Mouse (Mus musculus) olfactory bulb, adult 2 months (tissue): Measurements from ENCODE around the gene Map3k4. TPM values are rescaled to one million over a fixed set of nuclear protein-coding genes. Genes with fewer than 3 reads are reported as not detected.

Experiments
- H3K27ac ChIP-seq: fragments of 200-500 bp; 2 replicates; pipeline ENCODE4 v1.5.1; 2012; ENCODE audit warnings: low read depth, low read length; ENCODE audit not compliant: insufficient read depth
- H3K4me1 ChIP-seq: fragments of 200-500 bp; 2 replicates; pipeline ENCODE4 v1.6.1; 2012; ENCODE audit warnings: low read length; ENCODE audit not compliant: control insufficient read depth, insufficient read depth
- H3K4me3 ChIP-seq: fragments of 200-500 bp; 2 replicates; pipeline ENCODE4 v1.5.1; 2012; ENCODE audit warnings: mild to moderate bottlenecking, low read depth, low read length, moderate library complexity; ENCODE audit not compliant: insufficient read depth
- CTCF ChIP-seq: fragments of 200-500 bp; IDR thresholded peaks from 2 replicates; pipeline ENCODE4 v1.5.1; 2012; ENCODE audit warnings: low read depth, mild to moderate bottlenecking, low read length, moderate library complexity; ENCODE audit not compliant: insufficient read depth
- POLR2A ChIP-seq: fragments of 200-500 bp; IDR thresholded peaks from 2 replicates; pipeline ENCODE4 v1.6.1; 2012; ENCODE audit warnings: mild to moderate bottlenecking, low read depth, low read length, moderate library complexity; ENCODE audit not compliant: insufficient read depth
- WGBS: fragments of 180-500 bp; shearing (Covaris S2); methylation state at CpG from one replicate; pipeline ENCODE4 v1.1.7; 2018; 5-methylcytosine and 5-hydroxymethylcytosine counted together
- polyA plus RNA-seq: library from polyadenylated mRNA; stranded (reverse); fragments of >200 nt; gene quantifications from 2 replicates; pipeline ENCODE4 v1.2.4, GENCODE M21; 2012; ENCODE audit warnings: low replicate concordance; ENCODE audit not compliant: missing spikeins, insufficient read depth, insufficient read length

Map3k4 gene
- not detected in 2 replicates for polyA plus RNA-seq

DNA sequence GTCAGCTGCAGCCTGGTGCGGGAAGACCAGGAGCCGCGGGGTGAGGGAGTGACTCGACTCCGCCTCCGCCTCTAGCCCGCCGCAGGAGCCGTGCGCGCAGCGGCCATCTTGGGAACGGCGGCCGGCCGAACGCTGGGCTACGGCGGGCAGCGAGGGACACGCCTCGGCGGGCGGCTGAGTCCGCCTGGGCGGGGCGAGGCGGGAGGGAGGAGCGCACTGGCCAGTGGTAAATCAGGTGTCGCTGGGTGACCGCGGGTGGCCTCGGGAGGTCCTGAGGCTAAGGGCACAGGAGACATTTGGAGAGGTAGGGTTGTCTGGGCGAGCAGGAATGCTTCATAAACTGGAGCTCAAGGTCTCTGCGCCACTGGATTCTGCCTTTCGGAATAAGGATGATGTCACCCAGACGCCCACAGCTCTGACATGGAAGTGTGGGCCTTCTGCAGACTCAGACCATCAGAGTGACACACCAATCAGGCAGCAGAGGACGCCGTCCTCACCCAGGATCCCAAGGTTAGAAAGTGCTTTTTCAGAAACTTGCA lies at the start of gene Map3k4:
Gene Map3k4 (minus strand): TSS at position 134 of the 539 bp plus-strand sequence.
- no peak for TF ChIP-seq CTCF
- TF ChIP-seq POLR2A, result peak; percentile 71
- H3K4me1 ChIP-seq, result peaks cover 13% of the 10 kb centered on the region
- peak within 1 kb of the TSS; percentile 90 for H3K4me3 ChIP-seq
- H3K27ac ChIP-seq, result peak within 1 kb of the TSS; percentile 99
- under 1% methylated on average over 39 of the region's 39 CpGs for WGBS

DNA sequence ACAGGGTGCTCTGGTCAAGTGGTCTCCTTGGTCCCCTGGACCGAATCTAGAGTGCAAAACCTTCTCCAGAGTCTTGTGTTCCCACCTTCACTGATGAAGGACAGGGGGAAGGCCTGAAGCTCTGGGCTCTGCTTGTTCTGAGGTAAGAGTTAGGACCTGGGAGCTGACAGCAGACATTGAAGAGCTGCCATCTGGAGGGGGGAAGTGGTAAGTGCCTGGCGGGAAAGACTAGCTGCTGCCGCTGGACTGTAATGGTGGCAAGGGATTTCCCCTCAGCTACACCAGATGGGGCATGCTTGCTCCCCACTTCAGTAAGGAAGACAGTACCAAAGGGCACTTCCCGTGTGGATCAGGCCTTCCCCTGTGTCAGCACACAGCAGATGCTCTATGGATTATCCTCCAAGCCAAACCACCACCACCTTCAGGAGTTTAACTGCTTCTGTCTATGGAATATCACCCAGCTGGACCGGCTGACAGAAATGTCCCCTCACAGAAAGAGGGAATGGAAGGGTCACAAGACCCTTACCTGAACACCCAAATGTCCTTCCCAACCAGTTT lies 48.9 kb upstream of the Map3k4 start:
- 48% methylated on average over 5 of the region's 5 CpGs for WGBS
- no peak overlapping the region for H3K27ac ChIP-seq
- no peak for TF ChIP-seq POLR2A
- TF ChIP-seq CTCF, result 0 out of 2 replicates have a peak, but pooled peaks have one; percentile 44
- no peak overlapping the region for H3K4me3 ChIP-seq
- H3K4me1 ChIP-seq, result peaks cover 3% of the 10 kb centered on the region; the same call in 1 of the 2 replicates

DNA sequence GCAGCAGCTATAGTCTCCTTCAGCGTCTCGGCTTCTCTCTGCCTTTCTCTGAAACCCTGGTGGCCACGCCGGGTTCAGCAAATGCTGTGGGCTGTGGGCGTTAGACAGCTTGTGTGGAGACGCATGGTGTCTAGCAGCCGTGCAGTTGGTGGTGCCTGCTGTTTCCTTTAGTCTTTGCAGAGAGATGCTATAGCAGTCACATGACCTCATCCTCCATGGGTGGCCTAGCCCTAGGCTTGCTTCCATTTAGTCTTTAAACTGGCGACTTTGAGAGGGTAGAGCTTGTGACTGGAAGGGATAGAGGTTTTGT lies 45.8 kb upstream of the Map3k4 start:
- 30% methylated on average over 8 of the region's 8 CpGs for WGBS

DNA sequence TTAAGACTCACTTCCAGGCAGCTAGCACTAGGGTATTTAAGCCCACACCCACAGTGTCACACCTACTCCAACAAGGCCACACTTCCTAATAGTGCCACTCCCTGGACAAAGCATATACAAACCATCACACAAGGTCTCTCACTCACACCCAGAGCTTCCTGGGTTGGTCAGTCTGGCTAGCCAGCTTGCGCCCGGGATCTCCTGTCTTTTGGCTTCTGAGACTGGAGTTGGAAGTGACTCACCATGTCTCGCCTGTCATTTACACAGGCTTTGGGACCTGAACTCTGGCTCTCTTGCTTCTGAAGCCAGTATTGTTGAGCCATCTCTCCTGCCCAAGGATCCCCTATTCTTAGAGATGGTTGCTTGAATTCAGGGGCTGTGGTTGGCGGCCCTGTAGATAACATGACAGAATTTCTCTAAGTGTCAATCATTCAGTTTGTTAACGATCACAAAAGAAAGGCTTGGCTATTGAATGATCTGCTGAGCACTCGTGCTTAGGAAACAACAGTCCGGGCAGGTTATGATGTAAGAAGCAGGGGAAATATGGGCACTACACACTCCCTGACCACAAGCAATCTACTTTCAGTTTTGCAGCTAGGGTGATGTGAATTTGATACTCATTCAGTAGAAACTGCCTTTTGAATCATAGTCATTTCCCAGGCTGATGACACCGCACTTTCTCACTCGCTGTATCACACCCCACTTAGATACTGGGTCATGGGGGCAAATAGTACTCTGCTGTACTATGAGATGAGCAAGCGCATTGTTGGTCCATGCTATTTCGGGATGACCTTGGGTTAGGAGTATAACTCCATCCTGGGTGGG lies 45.2 kb upstream of the Map3k4 start:
- H3K27ac ChIP-seq, result no peak overlapping the region
- no peak overlapping the region for H3K4me3 ChIP-seq
- H3K4me1 ChIP-seq, result no peaks in the 10 kb centered on the region
- TF ChIP-seq CTCF, result no peak
- no peak for TF ChIP-seq POLR2A
- 82% methylated on average over 11 of the region's 11 CpGs for WGBS

More for the DNA sequence above, 45.8 kb upstream of the Map3k4 start:
- TF ChIP-seq POLR2A, result no peak
- TF ChIP-seq CTCF, result no peak
- Histone ChIP-seq H3K4me1 (no peaks in the 10 kb centered on the region), H3K4me3 (no peak overlapping the region), H3K27ac (no peak overlapping the region)

GRCm38 (mm10) chr17:12359876-12360275 lies 41.3 kb upstream of the Map3k4 start:
- Histone ChIP-seq H3K4me3 (no peak overlapping the region), H3K4me1 (no peaks in the 10 kb centered on the region), H3K27ac (no peak overlapping the region)
- WGBS, result 88% methylated on average over 15 of the region's 15 CpGs
- TF ChIP-seq POLR2A (no peak), CTCF (no peak)

DNA sequence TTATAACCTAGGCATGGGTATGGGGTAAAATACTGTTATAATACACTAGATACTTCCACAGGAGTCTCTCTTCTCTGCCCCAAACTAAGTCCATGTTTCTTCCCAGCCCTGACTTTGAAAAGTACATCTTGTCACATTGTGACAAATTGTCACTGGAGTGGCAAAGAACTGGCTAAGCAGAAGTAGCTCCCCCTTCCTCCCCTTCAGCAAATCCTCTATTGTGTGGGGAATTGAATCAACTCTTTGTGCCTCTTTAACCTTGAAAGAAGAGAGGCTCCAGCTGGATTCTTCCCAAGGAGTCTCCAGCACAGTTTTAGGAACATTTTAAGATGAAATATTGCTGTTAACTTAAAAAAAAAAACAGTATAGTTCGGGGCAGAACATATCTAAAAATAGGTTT lies 34.2 kb upstream of the Map3k4 start:
- WGBS, result 27% methylated on average over 1 of the region's 1 CpGs
- TF ChIP-seq POLR2A (no peak), CTCF (no peak)
- Histone ChIP-seq H3K4me3 (no peak overlapping the region), H3K27ac (no peak overlapping the region), H3K4me1 (peaks cover 2% of the 10 kb centered on the region; the same call in 1 of the 2 replicates)

- H3K4me3 ChIP-seq, result no peak overlapping the region
- TF ChIP-seq CTCF (no peak), POLR2A (no peak)
- H3K27ac ChIP-seq, result no peak overlapping the region
- WGBS, result 79% methylated on average over 6 of the region's 6 CpGs
- peaks cover 2% of the 10 kb centered on the region; the same call in 1 of the 2 replicates for H3K4me1 ChIP-seq
These were observed 33.0 kb upstream of the Map3k4 start for GRCm38 (mm10) chr17:12351564-12351963.

DNA sequence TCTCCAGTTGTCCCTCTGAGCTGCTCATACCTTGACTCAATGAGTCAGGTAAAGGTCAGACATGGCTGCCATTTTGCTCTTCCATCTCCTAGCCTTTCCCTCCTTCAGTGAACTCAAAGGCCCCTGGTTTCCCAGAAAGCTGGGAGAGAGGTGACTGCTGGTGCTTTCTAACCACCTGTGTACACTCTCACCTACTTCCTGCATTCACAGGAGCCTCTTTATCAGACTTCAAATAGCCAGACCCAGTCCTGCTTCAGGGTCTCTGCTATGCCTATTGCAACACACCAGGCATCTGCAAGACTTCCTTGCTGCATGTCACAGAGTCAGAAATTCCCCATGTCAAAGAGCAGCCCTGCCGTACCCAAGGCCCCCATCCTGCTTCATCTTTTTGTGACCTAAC lies 28.9 kb upstream of the Map3k4 start:
- Histone ChIP-seq H3K4me3 (no peak overlapping the region), H3K27ac (no peak overlapping the region), H3K4me1 (peaks cover 2% of the 10 kb centered on the region; the same call in 1 of the 2 replicates)
- 90% methylated on average over 1 of the region's 1 CpGs for WGBS
- no peak for TF ChIP-seq POLR2A
- no peak for TF ChIP-seq CTCF

GRCm38 (mm10) chr17:12343702-12344376 lies 25.2 kb upstream of the Map3k4 start:
- Histone ChIP-seq H3K4me3 (no peak overlapping the region), H3K4me1 (no peaks in the 10 kb centered on the region), H3K27ac (no peak overlapping the region)
- TF ChIP-seq CTCF (no peak), POLR2A (no peak)
- 74% methylated on average over 9 of the region's 9 CpGs for WGBS

DNA sequence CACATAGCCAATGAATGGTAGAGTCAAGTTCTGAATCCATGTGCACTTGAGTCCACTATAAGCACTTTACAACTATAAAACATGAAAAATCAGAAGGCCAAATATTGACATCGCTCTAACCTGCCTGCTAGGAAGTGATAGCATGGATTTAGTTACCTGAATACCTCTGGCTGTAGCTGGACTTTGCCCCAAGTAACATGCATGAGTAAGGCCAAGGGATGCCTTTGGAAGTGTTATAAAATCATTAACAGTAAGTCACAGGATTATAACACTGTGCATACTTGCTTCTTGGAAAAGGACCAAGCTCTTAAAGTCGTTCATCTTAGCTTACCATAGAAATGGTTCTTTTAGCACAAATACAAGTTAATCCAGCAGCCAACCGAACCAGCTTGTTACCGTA lies 18.6 kb upstream of the Map3k4 start:
- no peak for TF ChIP-seq POLR2A
- no peak for TF ChIP-seq CTCF
- H3K4me1 ChIP-seq, result no peaks in the 10 kb centered on the region
- WGBS, result 71% methylated on average over 4 of the region's 4 CpGs

More for the DNA sequence above, 18.6 kb upstream of the Map3k4 start:
- Histone ChIP-seq H3K4me3 (no peak overlapping the region), H3K27ac (no peak overlapping the region)
